Mouse (Mus musculus): ENCODE data around the gene Cdca7l.

The Cdca7l gene

DNA sequence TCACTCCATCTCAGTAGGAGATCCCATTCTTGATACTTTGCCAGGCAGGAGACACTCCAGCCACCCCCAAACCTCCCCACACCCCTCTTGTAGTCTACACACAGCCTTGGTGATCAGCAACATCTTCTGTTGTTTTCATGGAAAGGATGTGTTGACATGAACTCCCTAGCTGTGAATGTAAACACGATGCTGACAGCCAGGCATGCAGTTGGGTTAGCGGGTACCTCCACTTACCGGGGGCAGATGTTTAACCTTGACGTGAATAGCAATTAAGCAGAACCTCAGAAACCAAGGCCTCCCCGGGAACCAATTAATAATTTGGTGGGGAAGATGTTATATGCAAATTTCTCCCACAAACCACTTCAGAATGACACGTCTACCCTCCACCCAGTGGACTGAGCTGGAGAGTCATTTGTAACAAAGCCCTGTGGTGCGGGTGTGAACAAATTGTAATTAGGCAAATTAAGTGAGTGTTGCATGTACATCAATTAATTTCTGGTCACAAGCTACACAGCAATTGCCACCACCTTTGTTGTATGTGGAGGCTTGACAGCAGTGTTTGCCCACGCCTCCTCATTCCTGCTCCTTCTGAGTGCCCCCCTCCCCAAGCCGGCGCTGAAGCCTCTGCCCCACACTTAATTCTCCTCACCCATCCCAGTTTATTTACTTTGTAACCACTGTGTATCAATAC lies 5.4 kb downstream of the Cdca7l start:
- no peak for DNase-seq (ENCODE audit: low read depth)

DNA sequence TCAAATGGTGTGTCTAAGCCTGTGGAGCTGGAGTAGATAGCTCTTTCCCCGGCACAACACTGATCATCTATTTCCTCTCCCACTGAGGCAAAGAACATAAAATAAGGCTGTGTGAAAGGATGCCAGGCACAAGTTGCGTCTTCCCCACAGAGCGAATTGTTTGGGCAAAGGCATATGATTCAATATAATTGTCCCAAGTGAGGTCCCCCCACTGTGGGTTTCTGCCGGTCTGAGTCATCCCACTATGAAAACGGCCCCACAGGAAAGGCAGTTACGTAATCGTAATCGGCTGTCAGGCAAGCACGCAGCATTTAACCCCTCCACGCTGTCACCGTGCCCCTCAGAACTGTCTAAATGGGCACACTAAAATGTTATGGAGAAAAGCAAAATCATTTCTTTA lies 6.0 kb downstream of the Cdca7l start:
- peak; percentile 24 for DNase-seq (ENCODE audit: low read depth)

DNA sequence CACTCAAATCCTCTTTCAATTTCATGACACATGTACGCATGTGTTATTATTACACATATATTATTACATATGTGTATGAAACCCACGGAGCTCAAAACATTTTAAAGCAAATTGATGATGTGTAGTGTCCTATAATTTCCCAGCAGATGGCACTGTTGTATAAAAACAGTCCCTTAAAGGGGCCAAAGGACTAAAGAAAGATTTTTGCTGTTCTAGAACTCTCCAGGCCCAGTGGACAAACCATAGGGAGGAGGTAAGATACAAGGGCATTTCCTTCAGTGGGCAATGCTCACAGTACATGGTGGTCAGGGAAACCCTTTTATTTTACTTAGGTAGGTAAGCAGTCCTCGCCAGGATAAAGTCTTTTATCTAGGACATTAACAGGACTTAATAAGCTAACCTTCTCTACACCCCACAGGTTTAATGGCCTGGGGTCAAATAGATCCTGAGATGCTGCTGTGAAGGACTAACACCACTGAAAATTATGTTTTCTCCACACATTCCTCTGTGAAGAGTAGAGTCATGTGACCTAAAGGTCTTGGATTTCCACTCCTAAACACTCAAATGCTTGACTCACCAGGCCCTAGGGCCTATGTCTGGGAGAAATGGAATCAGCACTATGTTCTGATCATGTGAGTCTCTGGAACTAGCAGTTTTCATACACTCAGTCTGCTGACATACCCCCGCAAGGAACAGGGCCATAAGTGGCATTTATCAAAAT lies 16.2 kb downstream of the Cdca7l start:
- DNase-seq (ENCODE audit: low read depth) = peak; percentile 75

DNA sequence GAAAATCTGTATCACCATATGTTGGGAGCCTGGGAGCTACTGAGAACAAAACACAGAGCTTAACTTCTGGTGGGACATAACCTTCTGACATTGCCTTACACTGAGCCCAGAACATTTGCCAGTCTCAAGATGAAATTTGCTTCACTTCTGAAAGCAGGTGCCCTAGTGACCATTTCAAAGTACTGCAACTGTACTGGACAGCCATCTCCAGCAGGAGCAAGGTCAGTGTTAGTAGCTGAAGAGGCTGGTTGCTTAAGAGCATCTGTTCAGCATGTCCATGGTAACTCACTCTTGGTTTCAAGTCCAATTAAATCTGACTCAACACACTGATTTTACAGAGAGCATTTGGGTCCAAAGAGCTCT lies 16.8 kb downstream of the Cdca7l start:
- peak; percentile 47 for DNase-seq (ENCODE audit: low read depth)

DNA sequence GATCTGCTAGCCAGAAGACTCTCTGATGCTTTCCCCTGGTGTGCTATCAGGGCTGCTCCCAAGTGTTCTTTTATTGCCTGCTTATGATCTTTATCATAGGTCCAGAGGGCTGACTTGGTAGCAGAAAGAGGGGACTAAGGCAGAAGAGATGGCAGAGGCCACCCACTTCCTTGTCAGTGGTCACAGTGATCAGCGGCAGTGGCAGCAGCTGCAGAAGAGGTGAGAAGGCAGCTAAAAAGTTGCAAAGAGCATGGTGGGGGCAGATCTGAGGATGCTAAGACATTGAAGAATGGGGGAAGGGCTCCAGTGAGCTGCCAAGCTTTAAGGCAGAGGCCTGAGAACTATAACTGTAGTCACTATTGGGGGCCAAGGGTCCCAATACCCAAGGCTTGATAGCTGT lies 17.3 kb downstream of the Cdca7l start:
- DNase-seq (ENCODE audit: low read depth) = no peak

DNA sequence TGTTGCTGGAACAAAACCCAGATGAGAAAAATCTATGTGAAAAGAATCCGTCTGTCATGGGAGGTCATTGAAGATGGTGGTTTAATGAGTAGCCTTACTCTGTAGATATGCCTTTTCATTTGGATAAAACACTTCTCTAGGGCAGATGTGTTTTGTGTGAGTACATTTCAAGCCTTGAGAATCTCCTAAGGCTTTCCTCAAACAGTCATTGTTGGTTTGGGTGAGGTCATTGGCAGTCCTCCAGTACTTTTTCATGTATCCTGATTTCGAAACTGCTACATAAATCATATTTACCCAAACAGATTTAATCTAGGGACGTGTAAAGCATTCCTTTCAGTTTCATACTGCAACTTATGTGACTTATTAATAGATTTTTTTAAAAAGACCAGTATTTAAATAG lies 24.3 kb downstream of the Cdca7l start:
- DNase-seq (ENCODE audit: low read depth) = peak; percentile 83

DNA sequence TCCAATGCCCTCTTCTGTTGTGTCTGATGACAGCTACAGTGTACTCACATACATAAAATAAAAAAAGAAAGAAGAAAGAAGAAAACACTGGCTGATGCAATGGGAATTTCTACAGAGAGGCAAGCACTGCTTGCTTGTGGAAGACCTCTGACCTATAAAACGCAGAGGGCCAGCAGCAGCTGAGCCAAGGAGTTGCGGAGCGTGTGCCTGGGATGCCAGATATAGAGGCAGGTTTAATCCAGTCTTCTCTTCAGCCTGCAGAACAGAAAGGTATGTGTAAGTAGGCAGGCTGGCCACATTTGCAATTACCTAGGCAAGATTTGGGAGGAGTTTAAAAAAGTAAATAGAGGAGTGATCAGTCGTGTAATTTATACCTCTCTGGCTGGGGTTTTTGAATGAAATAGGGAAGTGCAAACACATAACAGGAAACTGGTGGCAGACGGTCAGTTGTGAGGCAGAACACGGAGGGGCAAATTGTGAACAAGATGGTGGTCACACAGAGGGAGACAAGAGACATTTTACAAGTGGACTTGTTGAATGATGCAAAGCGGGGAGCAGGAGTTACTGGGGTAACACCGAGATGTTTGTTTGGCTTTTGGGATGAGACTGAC lies 27.4 kb downstream of the Cdca7l start:
- peak; percentile 36 for DNase-seq (ENCODE audit: low read depth)

DNA sequence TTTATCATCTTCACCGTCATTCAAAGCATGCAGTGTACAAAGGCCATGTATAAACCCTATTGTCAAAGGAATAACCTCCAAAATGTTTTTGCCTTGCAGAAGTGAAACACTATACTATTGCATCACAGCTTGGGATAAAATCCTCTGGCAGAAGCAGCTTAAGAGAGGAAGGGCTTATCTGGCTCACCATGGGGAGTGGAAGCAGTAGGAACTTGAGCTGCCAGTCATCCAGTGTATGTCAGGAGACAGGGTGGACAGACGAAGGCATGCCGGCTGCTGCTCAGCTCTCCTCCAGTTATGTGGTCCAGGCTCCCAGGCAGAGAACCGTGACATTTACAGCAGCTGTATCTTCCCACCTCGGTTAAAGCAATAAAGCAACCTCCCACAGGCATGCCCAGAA lies 28.1 kb downstream of the Cdca7l start:
- no peak for DNase-seq (ENCODE audit: low read depth)

DNA sequence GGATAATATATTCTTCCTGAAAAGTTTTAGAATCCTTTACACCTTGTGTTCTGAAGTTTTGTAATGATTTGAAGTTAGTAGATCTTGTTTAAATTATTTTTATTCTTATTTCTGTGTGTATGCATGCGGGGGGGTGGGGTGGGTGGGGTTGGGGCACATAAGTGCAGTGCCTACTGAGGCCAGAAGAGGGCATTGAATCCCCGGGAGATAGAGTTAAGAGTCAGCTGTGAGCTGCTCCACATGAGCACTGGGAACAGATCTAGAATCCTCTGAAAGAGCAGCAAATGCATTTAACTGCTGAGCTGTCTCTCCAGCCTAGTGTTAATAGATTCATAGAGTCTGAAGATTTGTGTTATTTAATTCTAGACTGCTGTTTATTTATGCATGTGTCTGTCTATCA lies 30.6 kb downstream of the Cdca7l start:
- DNase-seq (ENCODE audit: low read depth) = no peak

DNA sequence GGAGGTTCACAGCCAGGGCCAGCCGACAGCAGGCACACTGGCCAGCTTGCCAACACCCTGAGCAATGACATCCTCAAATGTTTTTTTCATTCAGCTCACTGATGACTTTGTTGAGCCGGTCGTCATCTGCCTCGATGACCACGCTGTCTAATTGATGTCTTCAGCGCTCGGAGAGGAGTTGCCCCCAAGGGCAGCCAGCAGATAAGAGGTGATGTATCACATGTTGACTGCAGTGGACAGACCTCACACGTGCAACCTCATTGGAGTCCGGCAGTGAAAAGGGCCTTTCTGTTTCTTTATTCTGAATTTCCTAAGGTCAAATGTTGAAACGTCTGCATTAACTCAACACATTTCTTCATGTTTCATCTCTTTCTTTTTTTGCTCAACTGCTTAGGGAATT lies 31.3 kb downstream of the Cdca7l start:
- no peak for DNase-seq (ENCODE audit: low read depth)

DNA sequence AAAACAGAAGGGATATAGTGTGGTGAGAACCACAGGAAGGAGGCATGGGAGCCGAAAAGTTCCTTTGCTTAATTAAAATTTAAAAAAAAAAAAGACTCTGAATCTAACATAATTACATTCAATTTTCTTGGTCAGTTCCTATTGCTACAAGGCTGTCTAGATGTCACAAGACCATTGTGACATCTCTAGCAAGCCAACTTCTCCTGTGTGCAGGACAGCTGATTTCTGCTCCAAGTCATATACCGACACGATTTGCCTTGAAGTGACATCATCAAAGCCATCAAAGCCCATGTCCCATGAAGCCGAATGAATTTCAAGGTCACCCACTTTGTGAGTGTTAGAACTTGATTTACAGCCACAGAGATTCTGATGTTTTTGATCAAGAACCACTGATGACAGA lies 33.3 kb downstream of the Cdca7l start:
- no peak for DNase-seq (ENCODE audit: low read depth)

DNA sequence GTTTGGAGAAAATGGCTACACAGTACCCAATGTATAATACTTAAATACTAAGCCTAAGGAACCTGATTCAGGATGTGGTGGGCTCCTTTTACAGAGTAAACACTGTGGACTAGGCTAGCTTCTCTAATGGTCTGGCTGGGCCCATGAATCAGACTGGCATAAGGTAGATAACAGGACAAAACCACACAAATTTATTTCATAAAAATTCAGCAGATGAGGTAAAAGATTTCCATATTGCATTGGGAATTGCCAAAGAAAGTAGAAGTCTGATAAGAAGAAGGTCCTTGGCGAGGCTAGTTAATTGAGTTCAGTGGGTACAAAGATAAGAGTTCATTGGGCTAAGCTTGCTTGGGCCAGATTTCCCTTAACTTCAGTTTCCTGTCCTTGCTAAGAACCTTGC lies 36.6 kb downstream of the Cdca7l start:
- no peak for DNase-seq (ENCODE audit: low read depth)

DNA sequence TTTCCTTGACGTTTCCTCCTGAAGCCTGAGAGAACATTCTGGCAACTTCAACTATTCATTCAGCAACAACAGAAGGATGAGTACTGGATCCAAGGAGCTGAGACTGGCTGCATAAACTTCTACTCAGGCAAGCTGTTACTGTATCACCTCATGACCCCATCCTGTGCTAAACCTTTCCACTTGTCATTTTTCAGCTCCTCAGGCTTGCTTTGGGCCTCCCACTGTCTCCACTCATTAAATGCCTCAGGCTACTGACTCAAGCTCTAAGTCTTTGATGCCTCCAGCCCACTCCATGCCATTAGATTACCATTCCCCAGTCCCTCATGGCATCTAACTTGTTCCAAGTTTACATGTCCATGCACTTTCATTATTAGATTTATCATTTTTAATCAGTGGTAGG lies 38.6 kb downstream of the Cdca7l start:
- DNase-seq (ENCODE audit: low read depth) = no peak

DNA sequence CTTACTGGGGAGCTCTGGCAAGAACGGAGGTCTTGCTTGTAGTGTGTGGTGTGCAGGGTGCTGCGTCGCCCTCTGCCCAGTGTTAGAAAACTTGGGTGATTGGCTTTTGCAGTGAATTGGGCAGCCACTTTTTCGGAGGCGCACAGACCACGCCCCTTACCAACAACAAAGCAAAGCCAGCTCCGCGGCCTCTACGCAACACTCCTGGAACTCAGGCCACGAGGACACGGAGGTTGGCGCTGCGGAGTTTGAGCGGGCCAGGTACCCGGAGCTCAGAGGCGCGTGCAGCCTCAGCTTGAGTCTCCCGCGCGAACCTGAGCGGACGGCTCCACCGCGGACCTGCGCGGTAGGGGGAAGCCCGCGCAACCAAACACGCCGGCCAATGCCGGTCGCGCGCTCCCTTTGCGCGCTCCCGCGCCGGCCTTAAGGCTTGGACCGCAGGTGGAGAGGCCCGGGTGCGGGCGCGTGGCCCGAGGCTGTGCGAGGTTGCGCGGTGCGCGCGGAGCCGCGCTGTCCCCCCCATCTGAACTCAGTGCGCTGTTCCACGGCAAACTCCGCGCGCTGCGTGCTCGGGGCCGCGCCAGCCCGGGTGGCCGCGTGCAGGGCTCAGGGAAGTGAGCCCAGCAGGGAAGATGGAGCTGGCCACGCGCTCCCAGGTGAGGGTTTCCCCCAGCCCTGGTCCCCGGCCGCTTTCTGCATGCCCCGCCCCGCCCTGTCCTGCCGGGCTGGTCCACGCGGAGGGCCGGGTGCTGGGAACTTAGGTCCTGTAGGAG lies 39.4 kb downstream of the Cdca7l start:
- peak; percentile 83 for DNase-seq (ENCODE audit: low read depth)

DNA sequence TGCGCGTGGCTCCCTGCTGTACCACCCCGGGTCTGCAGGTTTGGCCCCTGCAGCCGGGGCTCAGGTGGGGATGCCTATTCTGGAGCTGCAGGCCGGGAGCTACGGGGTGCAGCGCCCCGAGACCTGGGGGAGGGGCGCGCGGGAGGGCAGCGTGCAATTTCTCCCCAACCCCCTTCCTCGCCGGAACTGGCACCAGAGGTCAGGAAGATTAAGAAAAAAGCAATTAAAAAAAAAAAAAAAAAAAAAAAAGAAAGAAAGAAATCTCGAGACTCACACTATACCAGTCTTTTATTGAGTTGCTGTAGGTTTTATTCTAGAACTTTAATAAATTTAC lies 40.0 kb downstream of the Cdca7l start:
- no peak for DNase-seq (ENCODE audit: low read depth)

DNA sequence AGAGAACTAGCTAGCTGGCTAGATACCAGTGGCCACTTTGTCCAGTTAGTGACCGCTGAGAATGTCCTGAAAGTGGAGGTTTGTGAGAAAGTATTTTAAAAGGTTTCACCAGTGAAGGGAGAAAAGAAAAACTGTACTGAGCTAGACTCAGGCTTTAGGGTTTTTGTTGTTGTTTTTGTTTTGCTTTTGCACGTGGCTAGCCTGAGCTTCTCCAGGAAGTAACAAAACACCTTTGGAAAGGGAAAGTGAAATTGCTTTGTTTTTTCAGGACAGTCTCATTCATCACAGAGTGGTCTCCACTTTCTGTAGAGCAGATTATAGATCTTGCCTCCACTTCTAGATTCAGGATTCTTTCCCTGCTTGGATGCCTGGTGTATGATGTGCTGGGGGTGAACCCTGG lies 40.8 kb downstream of the Cdca7l start:
- no peak for DNase-seq (ENCODE audit: low read depth)

DNA sequence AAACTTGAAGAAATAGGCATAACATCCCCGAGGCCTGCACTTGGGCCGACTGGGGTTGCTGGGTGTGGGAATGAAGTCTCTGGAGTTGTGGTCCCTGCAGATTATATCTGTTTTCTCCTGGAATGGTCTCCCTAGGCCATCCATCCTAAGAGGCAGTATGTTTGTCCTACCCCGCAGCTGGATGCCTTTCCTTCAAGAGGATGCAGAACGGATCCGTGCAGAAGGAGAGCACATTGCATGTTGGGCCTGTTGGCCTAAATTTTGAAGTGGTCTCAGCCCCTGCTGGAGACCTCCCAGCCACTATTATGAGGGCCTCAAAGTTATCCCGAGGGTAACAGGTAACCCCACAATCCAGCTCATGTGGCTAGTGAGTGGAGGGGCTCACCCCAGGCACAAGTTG lies 44.5 kb downstream of the Cdca7l start:
- DNase-seq (ENCODE audit: low read depth) = no peak

DNA sequence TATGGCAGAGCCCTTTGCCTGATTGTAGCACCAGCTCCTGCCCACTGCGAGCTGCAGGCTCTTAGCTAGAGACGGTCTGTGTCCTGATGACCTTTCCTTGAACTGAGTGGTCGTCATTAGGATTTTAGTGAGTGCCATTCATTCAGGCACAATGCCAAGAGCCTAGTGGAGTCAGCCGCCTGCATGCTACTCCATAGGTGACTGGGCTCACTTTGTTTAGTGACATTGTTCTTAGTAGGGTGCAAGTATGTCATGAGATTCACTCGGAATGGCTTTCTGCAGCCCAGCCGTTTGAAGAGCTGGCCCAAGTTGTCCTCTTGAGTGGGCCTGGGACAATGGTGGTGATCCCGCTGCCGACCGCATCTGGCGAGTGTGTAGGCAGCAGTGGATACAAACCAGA lies 46.4 kb downstream of the Cdca7l start:
- DNase-seq (ENCODE audit: low read depth) = no peak

DNA sequence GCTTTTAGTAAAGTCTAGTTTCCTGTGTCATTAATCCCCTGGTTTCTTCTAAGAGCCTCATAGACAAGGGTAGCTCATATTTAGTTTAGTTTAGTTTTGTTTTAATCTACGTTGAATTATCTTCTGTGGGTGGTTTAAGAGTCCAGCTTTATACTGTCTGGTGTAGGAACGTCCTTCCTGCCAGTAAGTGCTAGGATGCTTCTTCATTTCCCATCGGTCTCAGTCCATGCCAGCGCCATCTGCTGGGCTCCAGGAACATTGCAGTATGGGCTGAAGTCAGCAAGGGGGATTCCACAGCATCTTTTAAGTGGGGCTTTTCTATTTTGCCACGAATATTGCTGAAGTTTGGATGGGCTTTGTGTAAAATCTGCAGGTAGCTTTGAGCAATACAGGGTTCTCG lies 49.2 kb downstream of the Cdca7l start:
- peak; percentile 69 for DNase-seq (ENCODE audit: low read depth)

DNA sequence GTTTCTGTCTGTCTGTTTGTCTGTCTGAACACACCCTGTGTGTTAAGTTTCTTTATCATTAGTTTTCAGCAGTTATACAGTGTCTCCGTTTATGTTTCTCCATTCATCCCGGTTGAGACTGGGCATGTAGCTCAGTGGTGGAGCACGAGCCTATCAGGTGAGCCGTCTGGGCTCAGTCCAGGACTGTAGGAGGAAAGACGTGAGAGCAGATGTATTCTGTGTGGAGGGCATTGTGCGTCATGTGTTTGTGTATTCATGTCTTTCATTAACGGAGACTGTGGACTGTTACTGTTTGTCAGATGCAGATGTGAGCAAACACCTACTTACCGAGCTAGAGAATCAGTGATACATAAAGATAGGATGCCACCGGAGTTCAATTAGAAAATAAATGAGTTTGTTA lies 52.9 kb downstream of the Cdca7l start:
- no peak for DNase-seq (ENCODE audit: low read depth)

DNA sequence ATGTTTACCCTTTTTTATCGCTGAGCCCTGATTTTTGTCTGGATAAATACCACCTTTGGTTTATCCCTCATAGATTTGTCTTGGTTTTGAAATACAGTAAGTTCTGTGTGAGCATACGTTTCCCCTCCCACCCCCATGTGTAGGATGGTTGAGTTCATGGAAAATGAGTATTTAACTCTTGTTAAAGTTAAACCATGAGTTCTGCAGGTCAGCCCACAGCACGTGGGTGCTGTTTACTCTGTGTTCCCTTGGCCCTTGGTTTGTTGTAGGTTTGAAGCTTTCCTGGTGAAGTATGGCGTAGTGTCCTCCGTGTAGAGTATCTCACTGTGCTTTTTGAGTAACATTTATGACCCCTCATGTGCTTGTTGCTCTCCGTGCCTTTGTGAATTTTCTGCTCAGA lies 53.8 kb downstream of the Cdca7l start:
- DNase-seq (ENCODE audit: low read depth) = no peak

DNA sequence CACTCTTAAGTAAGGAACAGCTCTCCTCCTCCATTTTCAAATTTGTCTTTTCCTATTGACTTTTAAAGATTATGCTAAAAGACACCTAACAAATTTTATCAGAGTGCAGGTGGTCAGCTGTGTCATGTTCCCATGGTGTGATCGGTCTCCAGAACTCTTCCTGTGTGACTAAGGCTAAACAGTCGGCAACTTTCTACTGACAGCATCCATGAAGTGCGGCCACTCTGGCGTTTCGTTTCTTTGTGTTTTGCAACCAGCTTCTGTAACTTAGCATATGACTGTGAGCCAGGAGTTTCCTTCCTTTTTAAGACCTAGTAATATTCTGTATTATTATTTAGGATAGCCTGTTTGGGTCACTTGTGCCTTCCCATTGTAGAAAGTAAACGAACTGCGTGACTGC lies 56.8 kb downstream of the Cdca7l start:
- DNase-seq (ENCODE audit: low read depth) = no peak

DNA sequence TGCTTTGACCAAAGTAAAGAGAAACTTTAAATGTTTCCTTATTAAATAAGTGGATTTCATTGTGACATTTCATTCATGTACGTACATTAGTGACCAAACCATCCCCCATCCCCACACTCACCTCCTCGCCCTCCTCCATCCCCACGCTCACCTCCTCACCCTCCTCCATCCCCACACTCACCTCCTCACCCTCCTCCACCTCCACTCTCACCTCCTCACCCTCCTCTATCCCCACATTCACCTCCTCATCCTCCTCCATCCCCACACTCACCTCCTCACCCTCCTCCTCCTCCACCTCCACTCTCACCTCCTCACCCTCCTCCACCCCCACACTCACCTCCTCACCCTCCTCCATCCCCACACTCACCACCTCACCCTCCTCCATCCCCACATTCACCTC lies 57.2 kb downstream of the Cdca7l start:
- no peak for DNase-seq (ENCODE audit: low read depth)
